In the genomic region with DNA sequence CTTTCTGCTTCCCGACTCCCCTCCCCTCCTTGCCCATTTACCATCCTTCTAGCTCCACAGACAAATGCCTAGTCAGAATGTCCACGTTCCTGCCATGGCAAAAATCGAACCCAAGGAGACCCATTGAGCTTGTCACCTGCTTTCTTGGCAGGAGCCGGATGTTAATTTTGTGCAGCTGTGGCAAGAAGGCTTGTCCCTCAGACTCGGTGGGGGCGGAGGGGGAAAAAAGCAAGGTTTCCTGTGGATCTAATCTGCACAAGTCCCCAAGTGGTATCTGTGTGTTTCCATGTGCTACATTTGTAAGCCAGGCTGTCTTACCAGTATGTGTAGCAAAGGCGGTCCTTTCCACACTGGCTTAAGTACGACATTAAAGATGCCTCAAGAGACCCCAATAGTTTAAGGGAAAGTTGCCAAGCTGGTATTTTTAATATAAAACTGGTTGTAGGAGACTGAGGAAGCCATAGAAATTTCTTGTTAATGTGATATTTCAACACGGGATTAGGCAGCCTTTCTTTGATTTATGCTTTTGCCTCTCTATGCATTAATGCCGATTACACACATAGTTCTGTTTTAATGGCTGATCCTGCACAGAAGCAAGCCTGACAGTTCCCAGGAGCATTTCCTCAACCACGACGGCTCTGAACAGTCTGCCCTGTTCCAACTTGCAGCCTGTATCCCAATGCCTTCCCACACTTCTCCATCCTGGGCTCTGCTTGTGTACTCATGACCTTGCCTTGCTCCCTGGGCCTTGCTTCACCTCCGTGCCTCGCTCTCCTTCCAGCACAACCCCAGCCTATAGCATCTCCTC, we compare ENCODE assay signal across 17 mouse cellular contexts.
DNase-seq lines count a peak whose midpoint lies in the region; ATAC-seq and TF ChIP-seq lines count a peak whose summit lies in the region.
"Had no signal": no experiment of that assay in that cellular context is flagged by ENCODE, and none has a peak within 500 bp of the region (broad histone marks: within the 10 kb centered on the region; RNA-seq: fewer than 3 reads in every experiment).

No protein-coding gene starts in this region.

- no peak overlapping the region for H3K4me3 ChIP-seq in hindbrain, postnatal 0 days (ENCODE audit: low read length)
- H3K4me3 ChIP-seq in hindbrain, embryonic 13.5 days, result no peak overlapping the region
- H3K4me3 ChIP-seq in stomach, embryonic 14.5 days (ENCODE audit: low read depth, low read length), result no peak overlapping the region
- H3K4me3 ChIP-seq: embryonic facial prominence, embryonic 13.5 days; forebrain, embryonic 10.5 days; heart, adult 2 months; liver, embryonic 13.5 days; lung, embryonic 15.5 days; neural tube, embryonic 12.5 days had no signal

- DNase-seq in hindbrain, postnatal 0 days (ENCODE audit: low spot score), result peak; percentile 18
- DNase-seq in hindlimb bud, embryonic 11.5 days (ENCODE audit: extremely low spot score, low read depth, low spot score), result peak; percentile 62
- peak; percentile 49 to 68 for DNase-seq in thymus, postnatal 36 days
- DNase-seq in lung, postnatal 4 days, result no peak
- DNase-seq: cerebellum, adult 11-12 months; heart, adult 2 months; kidney, adult 18-20 months; kidney, postnatal 36 days; liver, embryonic 13.5 days had no signal

- no peaks in the 10 kb centered on the region for H3K27me3 ChIP-seq in hindbrain, postnatal 0 days (ENCODE audit: insufficient read depth, low read length)
- no peaks in the 10 kb centered on the region for H3K27me3 ChIP-seq in hindbrain, embryonic 13.5 days
- no peaks in the 10 kb centered on the region for H3K27me3 ChIP-seq in stomach, embryonic 14.5 days (ENCODE audit: control insufficient read depth, insufficient read depth, low read length)
- H3K27me3 ChIP-seq: liver, embryonic 13.5 days; lung, embryonic 15.5 days; neural tube, embryonic 12.5 days had no signal

- WGBS in hindbrain, postnatal 0 days, result 52% methylated on average over 14 of the region's 14 CpGs
- WGBS in hindbrain, embryonic 13.5 days, result 65% methylated on average over 14 of the region's 14 CpGs
- WGBS in stomach, embryonic 14.5 days, result 46% methylated on average over 14 of the region's 14 CpGs

- ATAC-seq in hindbrain, postnatal 0 days, result no peak
- no peak for ATAC-seq in hindbrain, embryonic 13.5 days (ENCODE audit: low FRiP score)
- peak; percentile 69; the same call in 1 of the 2 replicates for ATAC-seq in stomach, embryonic 14.5 days (ENCODE audit: insufficient number of reproducible peaks, insufficient read depth, low FRiP score, low read depth)
- ATAC-seq in megakaryocyte-erythroid progenitor cell, adult 5-6 weeks (replicated peaks; ENCODE audit: low FRiP score, low TSS enrichment, poor library complexity, severe bottlenecking), result no peak
- ATAC-seq: midbrain, embryonic 16.5 days had no signal

- H3K36me3 ChIP-seq in hindbrain, postnatal 0 days (ENCODE audit: insufficient read depth, low read length), result no peaks in the 10 kb centered on the region
- no peaks in the 10 kb centered on the region for H3K36me3 ChIP-seq in hindbrain, embryonic 13.5 days
- no peaks in the 10 kb centered on the region for H3K36me3 ChIP-seq in stomach, embryonic 14.5 days (ENCODE audit: control insufficient read depth, insufficient read depth, low read length)
- H3K36me3 ChIP-seq: embryonic facial prominence, embryonic 13.5 days; forebrain, embryonic 10.5 days; liver, embryonic 13.5 days; lung, embryonic 15.5 days; neural tube, embryonic 12.5 days had no signal

- no peak overlapping the region for H3K4me2 ChIP-seq in hindbrain, postnatal 0 days (ENCODE audit: low read depth, low read length)
- no peak overlapping the region for H3K4me2 ChIP-seq in hindbrain, embryonic 13.5 days
- no peak overlapping the region for H3K4me2 ChIP-seq in stomach, embryonic 14.5 days (replicated peaks; ENCODE audit: low read depth, low read length)
- H3K4me2 ChIP-seq: embryonic facial prominence, embryonic 13.5 days; liver, embryonic 13.5 days; lung, embryonic 15.5 days; neural tube, embryonic 12.5 days had no signal

- no peak overlapping the region for H3K27ac ChIP-seq in hindbrain, postnatal 0 days
- no peak overlapping the region for H3K27ac ChIP-seq in hindbrain, embryonic 13.5 days
- peak overlapping the region; percentile 15; the same call in 1 of the 2 replicates for H3K27ac ChIP-seq in stomach, embryonic 14.5 days (ENCODE audit: low read length)
- H3K27ac ChIP-seq: embryonic facial prominence, embryonic 13.5 days; forebrain, embryonic 10.5 days; heart, adult 2 months; liver, embryonic 13.5 days; lung, embryonic 15.5 days; neural tube, embryonic 12.5 days had no signal

- no peaks in the 10 kb centered on the region for H3K4me1 ChIP-seq in hindbrain, postnatal 0 days (ENCODE audit: insufficient read depth, low read length)
- H3K4me1 ChIP-seq in hindbrain, embryonic 13.5 days (replicated peaks), result peaks cover 24% of the 10 kb centered on the region
- H3K4me1 ChIP-seq in stomach, embryonic 14.5 days (ENCODE audit: control insufficient read depth, insufficient read depth, low read length), result 0 out of 2 replicates have a peak, but pooled peaks cover 3% of the 10 kb centered on the region
- H3K4me1 ChIP-seq: liver, embryonic 13.5 days had no signal

- no peaks in the 10 kb centered on the region for H3K9me3 ChIP-seq in hindbrain, postnatal 0 days (ENCODE audit: low read length)
- no peaks in the 10 kb centered on the region for H3K9me3 ChIP-seq in hindbrain, embryonic 13.5 days
- no peaks in the 10 kb centered on the region for H3K9me3 ChIP-seq in stomach, embryonic 14.5 days (ENCODE audit: control insufficient read depth, low read depth, low read length)
- H3K9me3 ChIP-seq: embryonic facial prominence, embryonic 13.5 days; forebrain, embryonic 10.5 days; liver, embryonic 13.5 days; lung, embryonic 15.5 days; neural tube, embryonic 12.5 days had no signal

- no peak overlapping the region for H3K9ac ChIP-seq in hindbrain, postnatal 0 days (replicated peaks; ENCODE audit: low read length)
- no peak overlapping the region for H3K9ac ChIP-seq in hindbrain, embryonic 13.5 days
- H3K9ac ChIP-seq in stomach, embryonic 14.5 days (replicated peaks; ENCODE audit: low read depth, low read length), result no peak overlapping the region
- H3K9ac ChIP-seq: embryonic facial prominence, embryonic 13.5 days; liver, embryonic 13.5 days; lung, embryonic 15.5 days; neural tube, embryonic 12.5 days had no signal

- TF ChIP-seq CTCF in hindbrain, postnatal 0 days (IDR thresholded peaks at IDR 0.05; ENCODE audit: low read depth), result no peak

Comparison
In these comparisons a context has a peak if more than half of its experiments do, and no peak if none do; other contexts are left out.
1. DNase-seq: peak in hindbrain, postnatal 0 days (single experiment), hindlimb bud, embryonic 11.5 days (single experiment) and thymus, postnatal 36 days (2 of 2); none in lung, postnatal 4 days (0 of 2).